Mouse (Mus musculus) heart, adult 2 months (tissue): ENCODE results near the gene Scamp4. TPM values are rescaled to one million over a fixed set of nuclear protein-coding genes. Genes with fewer than 3 reads are reported as not detected.

Experiments
- DNase-seq, 2 experiments: peaks; one replicate each; pipeline ENCODE4 v3.0.0; 2021
- H3K27ac ChIP-seq: fragments of 200-600 bp; 2 replicates; pipeline ENCODE4 v1.8.1; 2022
- H3K27me3 ChIP-seq: fragments of 200-500 bp; 2 replicates; pipeline ENCODE4 v1.6.1; 2012; ENCODE audit warnings: mild to moderate bottlenecking, low read length, inconsistent platforms, mixed read lengths; ENCODE audit not compliant: control insufficient read depth, insufficient read depth
- H3K36me3 ChIP-seq: fragments of 200-500 bp; 2 replicates; pipeline ENCODE4 v1.6.1; 2012; ENCODE audit warnings: low read length, inconsistent platforms; ENCODE audit not compliant: control insufficient read depth, insufficient read depth
- H3K4me1 ChIP-seq: fragments of 200-500 bp; 2 replicates; pipeline ENCODE4 v1.6.1; 2011; ENCODE audit warnings: low read length; ENCODE audit not compliant: control insufficient read depth, insufficient read depth
- H3K4me3 ChIP-seq: fragments of 200-600 bp; 2 replicates; pipeline ENCODE4 v1.8.1; 2022
- H3K79me2 ChIP-seq: fragments of 200-500 bp; replicated peaks from 2 replicates; pipeline ENCODE4 v1.6.1; 2012; ENCODE audit warnings: mild to moderate bottlenecking, inconsistent platforms, low read length, moderate library complexity, mixed read lengths; ENCODE audit not compliant: control insufficient read depth, insufficient read depth
- H3K9ac ChIP-seq: fragments of 200-500 bp; 2 replicates; pipeline ENCODE4 v1.6.1; 2012; ENCODE audit warnings: low read depth, mild to moderate bottlenecking, control low read depth, inconsistent platforms, low read length, mixed read lengths
- CTCF ChIP-seq: fragments of 200-600 bp; IDR thresholded peaks from 2 replicates; pipeline ENCODE4 v1.8.1; 2022; ENCODE audit warnings: antibody characterized with exemption, mild to moderate bottlenecking, moderate library complexity
- EP300 ChIP-seq: fragments of 200-500 bp; IDR thresholded peaks from 2 replicates; pipeline ENCODE4 v1.6.1; 2011; ENCODE audit warnings: low read depth, low read length, control low read depth; ENCODE audit not compliant: insufficient read depth
- POLR2A ChIP-seq: fragments of 200-500 bp; IDR thresholded peaks from 2 replicates; pipeline ENCODE4 v1.6.1; 2011; ENCODE audit warnings: mild to moderate bottlenecking, low read depth, low read length, control low read depth; ENCODE audit not compliant: insufficient read depth
- WGBS: fragments of 180-500 bp; shearing (Covaris S2); methylation state at CpG from one replicate; pipeline ENCODE4 v1.1.7; 2018; 5-methylcytosine and 5-hydroxymethylcytosine counted together
- intact Hi-C: fragments of 180-260 bp; cut with DNase I; formaldehyde crosslinking; loops from one replicate; pipeline ENCODE4 v1.15.1; 2025
- microRNA-seq, 2 experiments: library from miRNA; unstranded; fragments of <30 nt; microRNA quantifications; one replicate each; pipeline ENCODE4 v1.2.0; 2021
- polyA plus RNA-seq: library from polyadenylated mRNA; depleted of rRNA; stranded (reverse); fragments of >200 nt; gene quantifications from 2 replicates; pipeline ENCODE4 v1.2.3, GENCODE M21; 2012; rRNA removed
- total RNA-seq, 2 experiments: library from RNA; stranded (reverse); gene quantifications; 2 replicates each; pipeline ENCODE4 v1.2.3; 2021

Gene Scamp4
- total and polyA plus RNA-seq, 3 experiments = 20.8 to 58.9 (median 26.9) TPM

GRCm38 (mm10) chr10:80659213-80659612 is 56.5 kb downstream of the Scamp4 start:
- Histone ChIP-seq H3K9ac (peak overlapping the region; percentile 59), H3K4me1 (peaks cover 16% of the 10 kb centered on the region), H3K36me3 (no peaks in the 10 kb centered on the region), H3K27ac (peak overlapping the region; percentile 33; the same call in 1 of the 2 replicates), H3K27me3 (no peaks in the 10 kb centered on the region), H3K4me3 (peak overlapping the region; percentile 42), H3K79me2 (no peaks in the 10 kb centered on the region; the same call in 1 of the 2 replicates)
- TF ChIP-seq POLR2A (no peak), EP300 (0 out of 2 replicates have a peak, but pooled peaks have one; percentile 39), CTCF (peak; percentile 92)
- WGBS = 7% methylated on average over 10 of the region's 10 CpGs
- peak; percentile 73 to 79 for DNase-seq
- intact Hi-C loops = loop anchor here (1.0 to 2.0 kb wide), 3 partner anchors 16 to 80 kb away; no protein-coding TSS in a partner anchor

- TF ChIP-seq EP300 (0 out of 2 replicates have a peak, but pooled peaks have one; percentile 17), CTCF (peak; percentile 72), POLR2A (no peak)
- Histone ChIP-seq H3K36me3 (peaks cover 7% of the 10 kb centered on the region), H3K9ac (no peak overlapping the region), H3K27me3 (no peaks in the 10 kb centered on the region), H3K79me2 (no peaks in the 10 kb centered on the region), H3K27ac (no peak overlapping the region), H3K4me3 (no peak overlapping the region), H3K4me1 (peaks cover 20% of the 10 kb centered on the region)
- 31% methylated on average over 5 of the region's 5 CpGs for WGBS
- intact Hi-C loops = no loop called here
- peak; percentile 43 to 63 for DNase-seq
These were observed 58.5 kb downstream of the Scamp4 start for GRCm38 (mm10) chr10:80661149-80661548.

- no peak overlapping the region for H3K4me3 ChIP-seq
- peak overlapping the region; percentile 25; the same call in 1 of the 2 replicates for H3K9ac ChIP-seq
- peak overlapping the region; percentile 99 for H3K27ac ChIP-seq
- peaks cover 22% of the 10 kb centered on the region for H3K4me1 ChIP-seq
- DNase-seq = peak in 1 of 2 experiments; percentile 44
- H3K27me3 ChIP-seq = no peaks in the 10 kb centered on the region
- 36% methylated on average over 5 of the region's 5 CpGs for WGBS
- peaks cover 12% of the 10 kb centered on the region for H3K36me3 ChIP-seq
- peak; percentile 16; the same call in 1 of the 2 replicates for TF ChIP-seq POLR2A
- TF ChIP-seq CTCF = no peak
- TF ChIP-seq EP300 = peak; percentile 62; the same call in 1 of the 2 replicates
- H3K79me2 ChIP-seq = no peaks in the 10 kb centered on the region
- intact Hi-C loops = no loop called here
These were observed 61.0 kb downstream of the Scamp4 start for GRCm38 (mm10) chr10:80663485-80664196.

GRCm38 (mm10) chr10:80664197-80665015 is 61.7 kb downstream of the Scamp4 start:
- peaks cover 12% of the 10 kb centered on the region for H3K36me3 ChIP-seq
- WGBS = 1% methylated on average over 16 of the region's 16 CpGs
- peak; percentile 90 to 93 for DNase-seq
- H3K4me3 ChIP-seq = peak overlapping the region; percentile 25
- peaks cover 20% of the 10 kb centered on the region for H3K4me1 ChIP-seq
- H3K27ac ChIP-seq = peak overlapping the region; percentile 99
- peak; percentile 62 for TF ChIP-seq POLR2A
- peak; percentile 49; the same call in 1 of the 2 replicates for TF ChIP-seq EP300
- TF ChIP-seq CTCF = no peak
- peak overlapping the region; percentile 58 for H3K9ac ChIP-seq
- no peaks in the 10 kb centered on the region for H3K79me2 ChIP-seq
- intact Hi-C loops = no loop called here
- H3K27me3 ChIP-seq = no peaks in the 10 kb centered on the region

- Histone ChIP-seq H3K4me1 (peaks cover 24% of the 10 kb centered on the region), H3K4me3 (peak overlapping the region; percentile 25), H3K27ac (peak overlapping the region; percentile 99), H3K27me3 (no peaks in the 10 kb centered on the region), H3K79me2 (no peaks in the 10 kb centered on the region), H3K36me3 (peaks cover 12% of the 10 kb centered on the region), H3K9ac (peak overlapping the region; percentile 61)
- TF ChIP-seq CTCF = no peak
- peak; percentile 40; the same call in 1 of the 2 replicates for TF ChIP-seq POLR2A
- TF ChIP-seq EP300 = no peak
- peak; percentile 85 to 88 for DNase-seq
- intact Hi-C loops = no loop called here
- 3% methylated on average over 10 of the region's 10 CpGs for WGBS
These were observed 62.3 kb downstream of the Scamp4 start for GRCm38 (mm10) chr10:80665016-80665380.

Small RNAs within 50 kb of the gene (microRNA-seq; reads per million reads assigned to microRNA genes)
- 0 reads per million in 2 experiments for gene Mir6912

Other genes with a start within 250 kb of the Scamp4 start
- gene Plk5, start 246.4 kb upstream of the Scamp4 start, total RNA-seq = under 1 TPM; 0.50 to 0.63 TPM
- gene Plk5, start 246.4 kb upstream of the Scamp4 start, polyA plus RNA-seq = 2.0 and 2.7 TPM in 2 replicates
- 1 to 10 TPM; 7.3 to 7.5 TPM for gene Mex3d, start 215.2 kb upstream of the Scamp4 start, total RNA-seq
- 5.8 and 7.9 TPM in 2 replicates for gene Mex3d, start 215.2 kb upstream of the Scamp4 start, polyA plus RNA-seq
- 10 to 100 TPM; 86.5 to 95.2 TPM for gene Mbd3, start 203.3 kb upstream of the Scamp4 start, total RNA-seq
- 91.4 and 95.1 TPM in 2 replicates for gene Mbd3, start 203.3 kb upstream of the Scamp4 start, polyA plus RNA-seq
- gene Uqcr11, start 196.0 kb upstream of the Scamp4 start, total RNA-seq = 1,000 to 10,000 TPM; 1,743 to 1,981 TPM
- 5,192 and 5,251 TPM in 2 replicates for gene Uqcr11, start 196.0 kb upstream of the Scamp4 start, polyA plus RNA-seq
- gene Tcf3, start 169.2 kb upstream of the Scamp4 start, total RNA-seq = 10 to 100 TPM; 16.5 to 18.0 TPM
- 20.1 and 25.0 TPM in 2 replicates for gene Tcf3, start 169.2 kb upstream of the Scamp4 start, polyA plus RNA-seq
- gene Onecut3, start 108.0 kb upstream of the Scamp4 start, total RNA-seq = under 1 TPM in 1 of 2 experiments, not detected in 1; 0.05 TPM
- 0.06 and 0.09 TPM in 2 replicates for gene Onecut3, start 108.0 kb upstream of the Scamp4 start, polyA plus RNA-seq
- gene Atp8b3, start 63.7 kb upstream of the Scamp4 start, total RNA-seq = not detected
- 0.39 and 0.50 TPM in 2 replicates for gene Atp8b3, start 63.7 kb upstream of the Scamp4 start, polyA plus RNA-seq
- 10 to 100 TPM; 11.6 to 12.3 TPM for gene Rexo1, start 41.3 kb upstream of the Scamp4 start, total RNA-seq
- gene Rexo1, start 41.3 kb upstream of the Scamp4 start, polyA plus RNA-seq = 19.5 and 19.8 TPM in 2 replicates
- 1 to 10 TPM; 4.0 to 4.4 TPM for gene Klf16, start 25.6 kb upstream of the Scamp4 start, total RNA-seq
- gene Klf16, start 25.6 kb upstream of the Scamp4 start, polyA plus RNA-seq = 3.6 and 5.5 TPM in 2 replicates
- gene Abhd17a, start 12.5 kb upstream of the Scamp4 start, total RNA-seq = 10 to 100 TPM; 40.2 to 46.9 TPM
- gene Abhd17a, start 12.5 kb upstream of the Scamp4 start, polyA plus RNA-seq = 67.3 and 80.0 TPM in 2 replicates
- gene Adat3, start within 50 bp of the Scamp4 start, total RNA-seq = 1 to 10 TPM in 1 of 2 experiments, under 1 TPM in 1; 0.60 to 1.1 TPM
- gene Adat3, start within 50 bp of the Scamp4 start, polyA plus RNA-seq = 1.0 and 2.5 TPM in 2 replicates
- gene Gm49322, start 3.1 kb downstream of the Scamp4 start, total RNA-seq = under 1 TPM; 0.34 to 0.39 TPM
- 0.62 and 2.0 TPM in 2 replicates for gene Gm49322, start 3.1 kb downstream of the Scamp4 start, polyA plus RNA-seq
- 100 to 1,000 TPM; 117 to 130 TPM for gene Csnk1g2, start 20.0 kb downstream of the Scamp4 start, total RNA-seq
- 125 and 130 TPM in 2 replicates for gene Csnk1g2, start 20.0 kb downstream of the Scamp4 start, polyA plus RNA-seq
- 10 to 100 TPM; 43.7 to 44.2 TPM for gene Btbd2, start 54.2 kb downstream of the Scamp4 start, total RNA-seq
- gene Btbd2, start 54.2 kb downstream of the Scamp4 start, polyA plus RNA-seq = 57.3 and 60.1 TPM in 2 replicates
- gene Mknk2, start 75.2 kb downstream of the Scamp4 start, total RNA-seq = 100 to 1,000 TPM; 176 to 229 TPM
- gene Mknk2, start 75.2 kb downstream of the Scamp4 start, polyA plus RNA-seq = 199 and 208 TPM in 2 replicates
- gene Mob3a, start 99.1 kb downstream of the Scamp4 start, total RNA-seq = 1 to 10 TPM; 7.4 to 7.6 TPM
- 11.7 and 13.6 TPM in 2 replicates for gene Mob3a, start 99.1 kb downstream of the Scamp4 start, polyA plus RNA-seq
- gene Izumo4, start 99.3 kb downstream of the Scamp4 start, total RNA-seq = 1 to 10 TPM; 3.4 to 3.8 TPM
- gene Izumo4, start 99.3 kb downstream of the Scamp4 start, polyA plus RNA-seq = 13.3 and 15.6 TPM in 2 replicates
- 10 to 100 TPM; 40.2 to 42.6 TPM for gene Ap3d1, start 139.4 kb downstream of the Scamp4 start, total RNA-seq
- 52.9 and 66.5 TPM in 2 replicates for gene Ap3d1, start 139.4 kb downstream of the Scamp4 start, polyA plus RNA-seq
- gene Dot1l, start 152.3 kb downstream of the Scamp4 start, total RNA-seq = 10 to 100 TPM; 18.8 to 19.6 TPM
- 35.0 and 39.6 TPM in 2 replicates for gene Dot1l, start 152.3 kb downstream of the Scamp4 start, polyA plus RNA-seq
- 10 to 100 TPM; 27.3 to 30.4 TPM for gene Sf3a2, start 195.3 kb downstream of the Scamp4 start, total RNA-seq
- gene Sf3a2, start 195.3 kb downstream of the Scamp4 start, polyA plus RNA-seq = 18.4 and 19.7 TPM in 2 replicates
- gene Plekhj1, start 195.8 kb downstream of the Scamp4 start, total RNA-seq = 10 to 100 TPM; 29.7 to 33.0 TPM
- gene Plekhj1, start 195.8 kb downstream of the Scamp4 start, polyA plus RNA-seq = 28.9 and 33.2 TPM in 2 replicates
- under 1 TPM; 0.18 TPM for gene Amh, start 202.4 kb downstream of the Scamp4 start, total RNA-seq
- gene Amh, start 202.4 kb downstream of the Scamp4 start, polyA plus RNA-seq = 0.15 and 0.25 TPM in 2 replicates
- gene Jsrp1, start 210.6 kb downstream of the Scamp4 start, total RNA-seq = 1 to 10 TPM in 1 of 2 experiments, under 1 TPM in 1; 0.25 to 1.1 TPM
- gene Jsrp1, start 210.6 kb downstream of the Scamp4 start, polyA plus RNA-seq = 0.21 and 0.56 TPM in 2 replicates
- gene Oaz1, start 223.8 kb downstream of the Scamp4 start, total RNA-seq = 100 to 1,000 TPM; 850 to 914 TPM
- 1,001 and 1,201 TPM in 2 replicates for gene Oaz1, start 223.8 kb downstream of the Scamp4 start, polyA plus RNA-seq
- 10 to 100 TPM; 10.7 to 15.8 TPM for gene Lingo3, start 241.2 kb downstream of the Scamp4 start, total RNA-seq
- 12.0 and 15.1 TPM in 2 replicates for gene Lingo3, start 241.2 kb downstream of the Scamp4 start, polyA plus RNA-seq